Mouse (Mus musculus): ENCODE measurements around the gene Cdh4. TPM values are rescaled to one million over a fixed set of nuclear protein-coding genes. Genes with fewer than 3 reads are reported as not detected.

Gene Cdh4
- polyA plus RNA-seq, 1 experiment from 2014 or later = 2.5 TPM

DNA sequence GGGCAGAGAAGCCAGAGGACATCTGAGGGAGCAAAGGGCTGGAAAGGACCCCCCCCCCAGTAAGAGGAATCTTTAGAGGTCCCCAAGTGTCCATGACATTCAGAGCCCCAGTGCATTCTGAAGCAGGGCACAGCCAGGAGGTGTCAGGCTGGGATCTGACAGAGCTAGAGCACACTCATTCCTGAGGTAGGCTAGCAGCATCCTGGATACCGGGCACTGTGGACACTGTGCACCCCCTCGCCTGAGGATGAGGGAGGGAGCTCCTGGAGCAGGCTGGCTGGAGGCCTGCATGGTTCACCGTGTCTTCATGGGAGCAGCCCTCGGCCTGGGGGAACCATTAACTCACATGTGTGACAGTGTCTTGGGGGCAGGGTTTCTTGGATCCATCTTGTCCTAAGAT is 287.6 kb downstream of the Cdh4 start:
- no peaks in the 10 kb centered on the region for H3K27me3 ChIP-seq (ENCODE audit: control insufficient read depth, insufficient read depth, low read length)
- 86% methylated on average over 4 of the region's 4 CpGs for WGBS
- H3K9ac ChIP-seq (replicated peaks; ENCODE audit: low read depth, low read length) = no peak overlapping the region
- H3K9me3 ChIP-seq (ENCODE audit: control insufficient read depth, low read depth, low read length) = no peaks in the 10 kb centered on the region
- H3K4me2 ChIP-seq (replicated peaks; ENCODE audit: low read depth, low read length) = no peak overlapping the region
- H3K4me3 ChIP-seq (ENCODE audit: low read depth, low read length) = no peak overlapping the region
- ATAC-seq (ENCODE audit: insufficient number of reproducible peaks, insufficient read depth, low FRiP score, low read depth) = no peak
- no peaks in the 10 kb centered on the region for H3K36me3 ChIP-seq (ENCODE audit: control insufficient read depth, insufficient read depth, low read length)
- H3K4me1 ChIP-seq (ENCODE audit: control insufficient read depth, insufficient read depth, low read length) = no peaks in the 10 kb centered on the region
- H3K27ac ChIP-seq (ENCODE audit: low read length) = no peak overlapping the region

GRCm38 (mm10) chr2:179733141-179733831 is 291.1 kb downstream of the Cdh4 start:
- Histone ChIP-seq H3K27ac (ENCODE audit: low read length) (no peak overlapping the region), H3K4me2 (replicated peaks; ENCODE audit: low read depth, low read length) (no peak overlapping the region), H3K27me3 (ENCODE audit: control insufficient read depth, insufficient read depth, low read length) (no peaks in the 10 kb centered on the region), H3K36me3 (ENCODE audit: control insufficient read depth, insufficient read depth, low read length) (no peaks in the 10 kb centered on the region), H3K9ac (replicated peaks; ENCODE audit: low read depth, low read length) (no peak overlapping the region), H3K4me3 (ENCODE audit: low read depth, low read length) (no peak overlapping the region), H3K9me3 (ENCODE audit: control insufficient read depth, low read depth, low read length) (no peaks in the 10 kb centered on the region), H3K4me1 (ENCODE audit: control insufficient read depth, insufficient read depth, low read length) (no peaks in the 10 kb centered on the region)
- ATAC-seq (ENCODE audit: insufficient number of reproducible peaks, insufficient read depth, low FRiP score, low read depth) = no peak
- 50% methylated on average over 16 of the region's 16 CpGs for WGBS

DNA sequence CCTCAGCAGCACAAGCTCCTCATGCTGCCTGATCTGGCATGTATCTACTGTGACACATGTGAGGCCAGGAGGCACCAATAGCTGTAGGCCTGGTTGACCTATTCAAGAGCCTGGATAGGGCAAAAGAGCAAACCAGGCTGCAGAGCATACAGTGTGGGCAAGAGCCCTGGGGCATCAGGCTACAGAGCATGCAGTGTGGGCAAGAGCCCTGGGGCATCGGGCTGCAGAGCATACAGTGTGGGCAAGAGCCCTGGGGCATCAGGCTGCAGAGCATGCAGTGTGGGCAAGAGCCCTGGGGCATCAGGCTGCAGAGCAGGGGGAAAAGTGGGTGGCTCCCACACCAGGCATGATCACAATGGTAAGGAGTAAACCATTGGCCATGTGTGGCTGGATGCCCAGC is 300.2 kb downstream of the Cdh4 start:
- 100% methylated on average over 1 of the region's 1 CpGs for whole genome bisulfite sequencing
- H3K27me3 ChIP-seq (ENCODE audit: control insufficient read depth, insufficient read depth, low read length) = no peaks in the 10 kb centered on the region

GRCm38 (mm10) chr2:179742828-179743227 is 300.6 kb downstream of the Cdh4 start:
- H3K4me2 ChIP-seq (replicated peaks; ENCODE audit: low read depth, low read length) = no peak overlapping the region

More for the DNA sequence above, 300.2 kb downstream of the Cdh4 start:
- Histone ChIP-seq H3K27ac (ENCODE audit: low read length) (no peak overlapping the region), H3K4me2 (replicated peaks; ENCODE audit: low read depth, low read length) (no peak overlapping the region), H3K4me1 (ENCODE audit: control insufficient read depth, insufficient read depth, low read length) (0 out of 2 replicates have a peak, but pooled peaks cover 3% of the 10 kb centered on the region), H3K4me3 (ENCODE audit: low read depth, low read length) (no peak overlapping the region), H3K9ac (replicated peaks; ENCODE audit: low read depth, low read length) (no peak overlapping the region), H3K9me3 (ENCODE audit: control insufficient read depth, low read depth, low read length) (no peaks in the 10 kb centered on the region), H3K36me3 (ENCODE audit: control insufficient read depth, insufficient read depth, low read length) (no peaks in the 10 kb centered on the region)
- ATAC-seq (ENCODE audit: insufficient number of reproducible peaks, insufficient read depth, low FRiP score, low read depth) = no peak

GRCm38 (mm10) chr2:179746491-179746890 is 304.3 kb downstream of the Cdh4 start:
- H3K9me3 ChIP-seq (ENCODE audit: control insufficient read depth, low read depth, low read length) = no peaks in the 10 kb centered on the region
- H3K27me3 ChIP-seq (ENCODE audit: control insufficient read depth, insufficient read depth, low read length) = no peaks in the 10 kb centered on the region
- ATAC-seq (ENCODE audit: insufficient number of reproducible peaks, insufficient read depth, low FRiP score, low read depth) = no peak
- H3K36me3 ChIP-seq (ENCODE audit: control insufficient read depth, insufficient read depth, low read length) = no peaks in the 10 kb centered on the region
- H3K27ac ChIP-seq (ENCODE audit: low read length) = no peak overlapping the region
- WGBS = 49% methylated on average over 7 of the region's 7 CpGs
- H3K4me1 ChIP-seq (ENCODE audit: control insufficient read depth, insufficient read depth, low read length) = 0 out of 2 replicates have a peak, but pooled peaks cover 3% of the 10 kb centered on the region
- no peak overlapping the region for H3K9ac ChIP-seq (replicated peaks; ENCODE audit: low read depth, low read length)
- no peak overlapping the region for H3K4me3 ChIP-seq (ENCODE audit: low read depth, low read length)
- no peak overlapping the region for H3K4me2 ChIP-seq (replicated peaks; ENCODE audit: low read depth, low read length)

More at GRCm38 (mm10) chr2:179742828-179743227, 300.6 kb downstream of the Cdh4 start:
- ATAC-seq (ENCODE audit: insufficient number of reproducible peaks, insufficient read depth, low FRiP score, low read depth) = no peak
- Histone ChIP-seq H3K4me3 (ENCODE audit: low read depth, low read length) (no peak overlapping the region), H3K27ac (ENCODE audit: low read length) (no peak overlapping the region), H3K36me3 (ENCODE audit: control insufficient read depth, insufficient read depth, low read length) (no peaks in the 10 kb centered on the region), H3K9ac (replicated peaks; ENCODE audit: low read depth, low read length) (no peak overlapping the region), H3K9me3 (ENCODE audit: control insufficient read depth, low read depth, low read length) (no peaks in the 10 kb centered on the region), H3K4me1 (ENCODE audit: control insufficient read depth, insufficient read depth, low read length) (0 out of 2 replicates have a peak, but pooled peaks cover 3% of the 10 kb centered on the region), H3K27me3 (ENCODE audit: control insufficient read depth, insufficient read depth, low read length) (no peaks in the 10 kb centered on the region)
- 84% methylated on average over 6 of the region's 6 CpGs for WGBS

DNA sequence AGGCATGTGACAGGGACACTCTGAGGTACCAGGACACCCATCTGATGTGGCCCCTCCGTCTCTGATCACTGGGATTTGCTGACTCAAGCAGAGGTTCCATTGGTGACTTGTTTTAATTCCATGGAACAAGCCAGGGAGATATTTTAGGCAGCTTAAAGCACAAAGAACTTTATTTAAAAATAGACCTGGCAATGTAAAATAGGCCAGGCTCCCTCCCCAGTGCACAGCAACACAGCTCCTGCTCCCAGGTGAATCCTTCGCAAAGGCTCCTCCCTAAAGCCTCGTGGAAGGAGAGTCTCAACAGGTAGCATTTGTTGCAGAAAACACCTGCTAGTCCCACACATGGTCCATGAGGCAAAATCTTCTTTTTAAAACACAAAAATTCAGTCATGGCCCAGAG is 307.2 kb downstream of the Cdh4 start:
- H3K9ac ChIP-seq (replicated peaks; ENCODE audit: low read depth, low read length) = no peak overlapping the region
- H3K9me3 ChIP-seq (ENCODE audit: control insufficient read depth, low read depth, low read length) = no peaks in the 10 kb centered on the region
- 62% methylated on average over 3 of the region's 3 CpGs for WGBS
- no peak for ATAC-seq (ENCODE audit: insufficient number of reproducible peaks, insufficient read depth, low FRiP score, low read depth)
- no peak overlapping the region for H3K27ac ChIP-seq (ENCODE audit: low read length)
- H3K27me3 ChIP-seq (ENCODE audit: control insufficient read depth, insufficient read depth, low read length) = no peaks in the 10 kb centered on the region
- H3K4me3 ChIP-seq (ENCODE audit: low read depth, low read length) = no peak overlapping the region
- H3K4me2 ChIP-seq (replicated peaks; ENCODE audit: low read depth, low read length) = no peak overlapping the region
- H3K4me1 ChIP-seq (ENCODE audit: control insufficient read depth, insufficient read depth, low read length) = 0 out of 2 replicates have a peak, but pooled peaks cover 3% of the 10 kb centered on the region
- no peaks in the 10 kb centered on the region for H3K36me3 ChIP-seq (ENCODE audit: control insufficient read depth, insufficient read depth, low read length)

- H3K27me3 ChIP-seq (ENCODE audit: control insufficient read depth, insufficient read depth, low read length) = no peaks in the 10 kb centered on the region
- 83% methylated on average over 9 of the region's 9 CpGs for WGBS
- H3K4me1 ChIP-seq (ENCODE audit: control insufficient read depth, insufficient read depth, low read length) = no peaks in the 10 kb centered on the region
- H3K36me3 ChIP-seq (ENCODE audit: control insufficient read depth, insufficient read depth, low read length) = no peaks in the 10 kb centered on the region
- no peak for ATAC-seq (ENCODE audit: insufficient number of reproducible peaks, insufficient read depth, low FRiP score, low read depth)
- H3K4me2 ChIP-seq (replicated peaks; ENCODE audit: low read depth, low read length) = no peak overlapping the region
- H3K9ac ChIP-seq (replicated peaks; ENCODE audit: low read depth, low read length) = no peak overlapping the region
- H3K4me3 ChIP-seq (ENCODE audit: low read depth, low read length) = no peak overlapping the region
- H3K27ac ChIP-seq (ENCODE audit: low read length) = no peak overlapping the region
- H3K9me3 ChIP-seq (ENCODE audit: control insufficient read depth, low read depth, low read length) = no peaks in the 10 kb centered on the region
These were observed 311.6 kb downstream of the Cdh4 start for GRCm38 (mm10) chr2:179753811-179754210.

DNA sequence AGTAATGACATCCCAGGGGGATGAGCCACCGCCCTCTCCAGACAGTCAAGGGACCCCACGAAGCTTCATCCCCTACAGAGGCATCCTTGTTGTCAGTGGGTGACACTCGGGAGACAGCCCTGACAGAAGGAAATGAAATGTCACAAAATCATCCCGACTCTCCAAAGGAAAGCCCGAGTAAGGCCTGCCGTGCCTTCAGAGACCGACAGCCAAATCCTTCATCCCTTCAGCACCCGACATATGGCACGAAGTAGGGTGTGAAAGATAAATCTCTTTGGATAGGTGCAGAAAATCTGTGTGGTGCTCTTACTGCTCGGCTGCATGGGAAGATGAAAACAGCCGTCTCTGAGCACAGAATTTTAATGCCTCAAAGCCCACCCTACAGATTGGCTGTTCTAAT is 312.5 kb downstream of the Cdh4 start:
- Histone ChIP-seq H3K9me3 (ENCODE audit: control insufficient read depth, low read depth, low read length) (no peaks in the 10 kb centered on the region), H3K4me1 (ENCODE audit: control insufficient read depth, insufficient read depth, low read length) (no peaks in the 10 kb centered on the region), H3K36me3 (ENCODE audit: control insufficient read depth, insufficient read depth, low read length) (no peaks in the 10 kb centered on the region), H3K9ac (replicated peaks; ENCODE audit: low read depth, low read length) (no peak overlapping the region), H3K4me2 (replicated peaks; ENCODE audit: low read depth, low read length) (no peak overlapping the region), H3K4me3 (ENCODE audit: low read depth, low read length) (no peak overlapping the region), H3K27me3 (ENCODE audit: control insufficient read depth, insufficient read depth, low read length) (no peaks in the 10 kb centered on the region), H3K27ac (ENCODE audit: low read length) (no peak overlapping the region)
- WGBS = 77% methylated on average over 11 of the region's 11 CpGs
- ATAC-seq (ENCODE audit: insufficient number of reproducible peaks, insufficient read depth, low FRiP score, low read depth) = no peak

Measured in stomach, embryonic 14.5 days (tissue).